Mouse (Mus musculus) right cerebral cortex, postnatal 4 days (tissue): ENCODE results near the gene Teddm1a.
"Not testable (repeated sequence)": the region's sequence is repeated elsewhere in the genome, so short reads cannot be mapped to it uniquely, and the experiment has no call there.

Experiments
- DNase-seq: peaks from one replicate; pipeline ENCODE4 v3.0.0-alpha.2; 2022

Gene Teddm1a

GRCm38 (mm10) chr1:153891442-153891841, at the start of gene Teddm1a:
Gene Teddm1a, plus strand, starts transcription at chr1:153891742.
- DNase-seq: no peak

- DNase-seq: no peak
Measured at GRCm38 (mm10) chr1:153842121-153842740, 49.3 kb upstream of the Teddm1a start.

GRCm38 (mm10) chr1:153844042-153844441, 47.5 kb upstream of the Teddm1a start, which contains the start of gene Rgsl1:
Gene Rgsl1, minus strand, starts transcription at chr1:153844142.
- DNase-seq: no peak

GRCm38 (mm10) chr1:153846420-153846819, 45.1 kb upstream of the Teddm1a start:
- no peak for DNase-seq

- DNase-seq: no peak
Measured at GRCm38 (mm10) chr1:153846867-153847266, 44.7 kb upstream of the Teddm1a start.

GRCm38 (mm10) chr1:153852696-153853095, 38.8 kb upstream of the Teddm1a start:
- DNase-seq: not testable (repeated sequence)

GRCm38 (mm10) chr1:153855946-153856345, 35.6 kb upstream of the Teddm1a start:
- DNase-seq: no peak

GRCm38 (mm10) chr1:153874045-153874444, 17.5 kb upstream of the Teddm1a start, which contains the start of gene Teddm1b:
Gene Teddm1b, plus strand, starts transcription at chr1:153874345.
- no peak for DNase-seq

- not testable (repeated sequence) for DNase-seq
Measured at GRCm38 (mm10) chr1:153880391-153880790, 11.2 kb upstream of the Teddm1a start.

GRCm38 (mm10) chr1:153886024-153886633, 5.4 kb upstream of the Teddm1a start:
- no peak for DNase-seq

- no peak for DNase-seq
Measured at GRCm38 (mm10) chr1:153890121-153890520, 1.4 kb upstream of the Teddm1a start.

- no peak for DNase-seq
Measured at GRCm38 (mm10) chr1:153893746-153894145, 2.2 kb downstream of the Teddm1a start.

- no peak for DNase-seq
Measured at GRCm38 (mm10) chr1:153894201-153894893, 2.8 kb downstream of the Teddm1a start.

- peak; percentile 73 for DNase-seq
Measured at GRCm38 (mm10) chr1:153894979-153895378, 3.4 kb downstream of the Teddm1a start.

- no peak for DNase-seq
Measured at GRCm38 (mm10) chr1:153897196-153897595, 5.7 kb downstream of the Teddm1a start.

- DNase-seq: no peak
Measured at GRCm38 (mm10) chr1:153898989-153899730, 7.6 kb downstream of the Teddm1a start.

GRCm38 (mm10) chr1:153899731-153900380, 8.3 kb downstream of the Teddm1a start, which contains the start of the genes Glul and Teddm2:
Gene Glul, plus strand, starts transcription at chr1:153899944.
Gene Teddm2, minus strand, starts transcription at chr1:153900228.
- DNase-seq: peak; percentile 93

GRCm38 (mm10) chr1:153900381-153900780, 8.8 kb downstream of the Teddm1a start:
- no peak for DNase-seq

- no peak for DNase-seq
Measured at GRCm38 (mm10) chr1:153900860-153901730, 9.6 kb downstream of the Teddm1a start.

- DNase-seq: no peak
Measured at GRCm38 (mm10) chr1:153903006-153903405, 11.5 kb downstream of the Teddm1a start.

- DNase-seq: no peak
Measured at GRCm38 (mm10) chr1:153904236-153904635, 12.7 kb downstream of the Teddm1a start.
